Comparison of ENCODE assay signal across 8 mouse cellular contexts in genomic region chr3:85888221-85888671, GRCm38 (mm10). TPM values are rescaled to one million over a fixed set of nuclear protein-coding genes. Genes with fewer than 3 reads are reported as not detected.
DNase-seq lines count a peak whose midpoint lies in the region; ATAC-seq lines count a peak whose summit lies in the region.

No protein-coding gene starts in this region.

- peak; percentile 31 for DNase-seq in adrenal gland, adult 2 months
- DNase-seq in adrenal gland, postnatal 4 days (ENCODE audit: low spot score in 2 of 2): no peak
- DNase-seq in adrenal gland, postnatal 36 days: peak; percentile 10 to 16
- peak; percentile 19 for DNase-seq in hindbrain, embryonic 10.5 days (ENCODE audit: low spot score)
- peak; percentile 21 for DNase-seq in left cerebral cortex, postnatal 4 days
- peak; percentile 25 for DNase-seq in testis, postnatal 14 days (ENCODE audit: low spot score)

- no peak overlapping the region for H3K27ac ChIP-seq in forebrain, embryonic 15.5 days (replicated peaks)
- H3K27ac ChIP-seq in hindbrain, embryonic 10.5 days: 0 out of 2 replicates have a peak overlapping the region, but pooled peaks have one; percentile 29

- no peaks in the 10 kb centered on the region for H3K9me3 ChIP-seq in forebrain, embryonic 15.5 days
- H3K9me3 ChIP-seq in hindbrain, embryonic 10.5 days: no peaks in the 10 kb centered on the region

- peak; percentile 23; the same call in 1 of the 2 replicates for ATAC-seq in forebrain, embryonic 15.5 days (replicated peaks)
- peak; percentile 25; the same call in 1 of the 2 replicates for ATAC-seq in megakaryocyte-erythroid progenitor cell, adult 5-6 weeks (replicated peaks; ENCODE audit: low FRiP score, low TSS enrichment, poor library complexity, severe bottlenecking)

- peaks cover 18% of the 10 kb centered on the region for H3K27me3 ChIP-seq in forebrain, embryonic 15.5 days
- peaks cover 44% of the 10 kb centered on the region for H3K27me3 ChIP-seq in hindbrain, embryonic 10.5 days (ENCODE audit: insufficient read depth, poor library complexity, severe bottlenecking)

- intact Hi-C loops in left cerebral cortex, postnatal 4 days (cut with DNase I): no loop called here

- peak overlapping the region; percentile 98 for H3K4me2 ChIP-seq in forebrain, embryonic 15.5 days (replicated peaks)

- no peak overlapping the region for H3K9ac ChIP-seq in forebrain, embryonic 15.5 days (replicated peaks)

- peak overlapping the region; percentile 55 for H3K4me3 ChIP-seq in forebrain, embryonic 15.5 days
- peak overlapping the region; percentile 61 for H3K4me3 ChIP-seq in hindbrain, embryonic 10.5 days

- H3K4me1 ChIP-seq in forebrain, embryonic 15.5 days: peaks cover 20% of the 10 kb centered on the region
- peaks cover 26% of the 10 kb centered on the region for H3K4me1 ChIP-seq in hindbrain, embryonic 10.5 days (replicated peaks)

- 9% methylated on average over 11 of the region's 11 CpGs for WGBS in forebrain, embryonic 15.5 days
- 3% methylated on average over 11 of the region's 11 CpGs for WGBS in hindbrain, embryonic 10.5 days

- no peaks in the 10 kb centered on the region for H3K36me3 ChIP-seq in forebrain, embryonic 15.5 days
- no peaks in the 10 kb centered on the region for H3K36me3 ChIP-seq in hindbrain, embryonic 10.5 days

RNA-seq across cellular contexts. Expression of gene Gm37240, which starts 0.9 kb away (rescaled TPM):
- total RNA-seq in adrenal gland, adult 2 months (2021): 1 to 10 TPM; 7.4 TPM
- polyA plus RNA-seq in adrenal gland, adult 2 months (2012; rRNA removed): 12.2 and 21.5 TPM in 2 replicates
- 1 to 10 TPM; 8.0 to 8.3 TPM for total RNA-seq in adrenal gland, postnatal 4 days (2021)
- total RNA-seq in adrenal gland, postnatal 36 days (2021): 1 to 10 TPM; 2.5 to 4.5 TPM
- polyA plus RNA-seq in forebrain, embryonic 15.5 days (2015; fragmentation: Nextera tagmentation; extraction: Ambion mirVana): 2.2 and 3.1 TPM in 2 replicates
- 1.4 and 1.6 TPM in 2 replicates for polyA plus RNA-seq in hindbrain, embryonic 10.5 days (2016; fragmentation: Nextera tagmentation; extraction: Ambion mirVana)
- 1 to 10 TPM; 3.3 to 3.6 TPM for total RNA-seq in left cerebral cortex, postnatal 4 days (2021)
- total RNA-seq in megakaryocyte-erythroid progenitor cell, adult 5-6 weeks (2014; fragmentation: Nextera tagmentation): not detected in 2 replicates
- 0.46 TPM in 1 of 2 replicates, not detected in the other for total RNA-seq in megakaryocyte-erythroid progenitor cell, adult 5-6 weeks (2017)

RNA-seq across cellular contexts. Expression of gene Glt28d2, which starts 0.9 kb away (rescaled TPM):
- 1 to 10 TPM; 2.0 to 2.4 TPM for total RNA-seq in adrenal gland, adult 2 months (2021)
- 0.31 and 0.51 TPM in 2 replicates for polyA plus RNA-seq in adrenal gland, adult 2 months (2012; rRNA removed)
- total RNA-seq in adrenal gland, postnatal 4 days (2021): 1 to 10 TPM; 2.4 to 2.5 TPM
- 1 to 10 TPM; 1.6 TPM for total RNA-seq in adrenal gland, postnatal 36 days (2021)
- polyA plus RNA-seq in forebrain, embryonic 15.5 days (2015; fragmentation: Nextera tagmentation; extraction: Ambion mirVana): 1.2 and 1.9 TPM in 2 replicates
- polyA plus RNA-seq in hindbrain, embryonic 10.5 days (2016; fragmentation: Nextera tagmentation; extraction: Ambion mirVana): 0.07 and 0.51 TPM in 2 replicates
- 1 to 10 TPM; 1.1 to 2.5 TPM for total RNA-seq in left cerebral cortex, postnatal 4 days (2021)
- not detected in 2 replicates for total RNA-seq in megakaryocyte-erythroid progenitor cell, adult 5-6 weeks (2014; fragmentation: Nextera tagmentation)
- total RNA-seq in megakaryocyte-erythroid progenitor cell, adult 5-6 weeks (2017): 1.4 TPM in 1 of 2 replicates, not detected in the other

Comparison
In these comparisons a context has a peak if more than half of its experiments do, and no peak if none do; other contexts are left out.
1. DNase-seq: peak in adrenal gland, adult 2 months (single experiment), adrenal gland, postnatal 36 days (2 of 2), hindbrain, embryonic 10.5 days (single experiment), left cerebral cortex, postnatal 4 days (single experiment) and testis, postnatal 14 days (single experiment); none in adrenal gland, postnatal 4 days (0 of 2).